8 mouse cellular contexts compared by ENCODE assay signal in the genomic region with DNA sequence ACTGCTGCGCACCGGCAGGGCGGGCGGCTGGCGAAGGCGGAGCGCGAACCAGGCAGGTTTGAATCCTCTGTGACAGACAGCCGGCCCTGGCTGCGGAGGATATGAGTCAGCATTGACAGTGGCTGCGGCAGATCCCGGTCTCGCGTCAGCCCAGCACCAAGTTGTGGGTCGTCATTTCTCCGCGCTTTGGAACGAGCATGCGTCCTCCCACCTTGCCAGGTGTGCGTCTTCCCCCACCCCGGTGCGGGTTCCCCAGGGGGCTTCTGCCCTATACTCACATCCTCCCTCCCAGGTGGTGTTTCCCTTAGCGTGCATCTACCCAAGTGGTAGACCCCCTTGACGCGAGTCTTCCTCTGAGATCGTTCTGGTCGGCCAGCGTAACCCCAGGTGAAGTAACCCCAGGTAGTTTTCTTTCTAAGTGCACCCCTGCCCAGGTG. TPM values are rescaled to one million over a fixed set of nuclear protein-coding genes. Genes with fewer than 3 reads are reported as not detected.
DNase-seq lines count a peak whose midpoint lies in the region; ATAC-seq and TF ChIP-seq lines count a peak whose summit lies in the region.
"Not testable (repeated sequence)": the region's sequence is repeated elsewhere in the genome, so short reads cannot be mapped to it uniquely, and the experiment has no call there.

No protein-coding gene starts in this region.

- peak overlapping the region; percentile 23 to 40 for H3K4me3 ChIP-seq in ES-E14 (ENCODE audit: insufficient read depth in 1 of 2, low read depth in 1 of 2, low read length in 2 of 2, poor library complexity in 1 of 2, severe bottlenecking in 1 of 2)
- H3K4me3 ChIP-seq in cerebellum, adult 2 months (replicated peaks; ENCODE audit: insufficient read depth, low read depth, low read length): peak overlapping the region; percentile 96
- peak overlapping the region; percentile 35 for H3K4me3 ChIP-seq in forebrain, embryonic 11.5 days (ENCODE audit: low read depth, low read length)
- H3K4me3 ChIP-seq in hindbrain, embryonic 10.5 days: peak overlapping the region; percentile 56
- H3K4me3 ChIP-seq in left cerebral cortex, adult 2 months: peak overlapping the region; percentile 59
- peak overlapping the region; percentile 30 for H3K4me3 ChIP-seq in lung, embryonic 16.5 days (ENCODE audit: low read length)

- TF ChIP-seq POLR2A in cerebellum, adult 2 months (IDR thresholded peaks at IDR 0.05; ENCODE audit: borderline replicate concordance, insufficient read depth, low read length): 0 out of 2 replicates have a peak, but pooled peaks have one; percentile 13

- not testable (repeated sequence) for TF ChIP-seq CTCF in cerebellum, adult 2 months (IDR thresholded peaks at IDR 0.05; ENCODE audit: borderline replicate concordance, insufficient read depth, low read depth, low read length); left cerebral cortex, adult 2 months (IDR thresholded peaks at IDR 0.05)

- H3K9me3 ChIP-seq in ES-E14 (ENCODE audit: control insufficient read depth, insufficient read depth, low read depth, low read length); forebrain, embryonic 11.5 days (ENCODE audit: control insufficient read depth, low read length); hindbrain, embryonic 10.5 days; lung, embryonic 16.5 days (ENCODE audit: control insufficient read depth, low read length): not testable (repeated sequence)

- DNase-seq in ES-E14 (ENCODE audit: low read depth, low spot score); forebrain, embryonic 11.5 days (ENCODE audit: low spot score); hindbrain, embryonic 10.5 days (ENCODE audit: low spot score): not testable (repeated sequence)
- DNase-seq in cerebellum, adult 2 months: peak; percentile 65 to 69
- peak in 1 of 2 experiments; percentile 49 for DNase-seq in left cerebral cortex, adult 2 months (ENCODE audit: extremely low spot score in 1 of 2, low spot score in 2 of 2)
- peak; percentile 63 for DNase-seq in thymus, postnatal 25 days

- H3K4me1 ChIP-seq in ES-E14 (ENCODE audit: control insufficient read depth in 2 of 2, insufficient read depth in 2 of 2, low read length in 2 of 2, poor library complexity in 1 of 2); forebrain, embryonic 11.5 days (replicated peaks; ENCODE audit: control insufficient read depth, insufficient read depth, low read length); lung, embryonic 16.5 days (replicated peaks; ENCODE audit: control insufficient read depth, insufficient read depth, low read length): not testable (repeated sequence)
- H3K4me1 ChIP-seq in cerebellum, adult 2 months (ENCODE audit: control insufficient read depth, insufficient read depth, low read length): peaks cover 28% of the 10 kb centered on the region
- peaks cover 19% of the 10 kb centered on the region for H3K4me1 ChIP-seq in hindbrain, embryonic 10.5 days (replicated peaks)

- WGBS in cerebellum, adult 2 months: 10% methylated on average over 13 of the region's 28 CpGs
- WGBS in forebrain, embryonic 11.5 days: 6% methylated on average over 20 of the region's 28 CpGs
- 11% methylated on average over 17 of the region's 28 CpGs for WGBS in hindbrain, embryonic 10.5 days
- 17% methylated on average over 11 of the region's 28 CpGs for WGBS in lung, embryonic 16.5 days

- not testable (repeated sequence) for H3K36me3 ChIP-seq in ES-E14 (ENCODE audit: control insufficient read depth, insufficient read depth, low read length, poor library complexity, severe bottlenecking); forebrain, embryonic 11.5 days (ENCODE audit: control insufficient read depth, insufficient read depth, low read length); lung, embryonic 16.5 days (ENCODE audit: control insufficient read depth, insufficient read depth, low read length)
- peaks cover 43% of the 10 kb centered on the region for H3K36me3 ChIP-seq in hindbrain, embryonic 10.5 days

- intact Hi-C loops in left cerebral cortex, adult 2 months (cut with DNase I): not testable (repeated sequence)

- peak overlapping the region; percentile 55 for H3K9ac ChIP-seq in ES-E14 (ENCODE audit: insufficient read depth, low read depth, low read length, poor library complexity, severe bottlenecking)
- H3K9ac ChIP-seq in forebrain, embryonic 11.5 days (ENCODE audit: low read length): not testable (repeated sequence)
- H3K9ac ChIP-seq in lung, embryonic 16.5 days (ENCODE audit: low read length): peak overlapping the region; percentile 35; the same call in 1 of the 2 replicates

- H3K4me2 ChIP-seq in forebrain, embryonic 11.5 days (ENCODE audit: low read depth, low read length, severe bottlenecking): peak overlapping the region; percentile 65; the same call in 1 of the 2 replicates
- H3K4me2 ChIP-seq in lung, embryonic 16.5 days (ENCODE audit: low read depth, low read length): peak overlapping the region; percentile 72

- H3K27ac ChIP-seq in ES-E14 (ENCODE audit: insufficient read depth, low read depth, low read length, poor library complexity, severe bottlenecking); forebrain, embryonic 11.5 days (ENCODE audit: low read depth, low read length); lung, embryonic 16.5 days (ENCODE audit: low read length): not testable (repeated sequence)
- H3K27ac ChIP-seq in cerebellum, adult 2 months (ENCODE audit: insufficient read depth, low read length): peak overlapping the region; percentile 96
- H3K27ac ChIP-seq in hindbrain, embryonic 10.5 days: peak overlapping the region; percentile 66
- peak overlapping the region; percentile 91 for H3K27ac ChIP-seq in left cerebral cortex, adult 2 months

- in situ Hi-C loops in ES-E14 (cut with MboI; ENCODE audit: low sequenced_read_pairs in 2 of 2, unreplicated experiment in 2 of 2): not testable (repeated sequence)

- not testable (repeated sequence) for H3K27me3 ChIP-seq in cerebellum, adult 2 months (ENCODE audit: control insufficient read depth, insufficient read depth, low read length); forebrain, embryonic 11.5 days (ENCODE audit: control insufficient read depth, insufficient read depth, low read length); lung, embryonic 16.5 days (ENCODE audit: control insufficient read depth, insufficient read depth, low read depth, low read length)
- H3K27me3 ChIP-seq in hindbrain, embryonic 10.5 days (ENCODE audit: insufficient read depth, poor library complexity, severe bottlenecking): peaks cover 11% of the 10 kb centered on the region

- peak; percentile 86 for ATAC-seq in forebrain, embryonic 11.5 days (replicated peaks; ENCODE audit: low FRiP score)
- peak; percentile 89 for ATAC-seq in lung, embryonic 16.5 days (ENCODE audit: low read depth)
- peak; percentile 53; the same call in 1 of the 2 replicates for ATAC-seq in neutrophil, adult 5-6 weeks (ENCODE audit: extremely low read depth, insufficient number of reproducible peaks, low FRiP score, poor library complexity, severe bottlenecking)

RNA-seq across cellular contexts. Expression of a gene that starts 17.4 kb away (rescaled TPM):
- total RNA-seq in ES-E14 (2012; rRNA removed): 17.3 and 28.5 TPM in 2 replicates
- 131 and 146 TPM in 2 replicates for polyA plus RNA-seq in cerebellum, adult 2 months (2012; rRNA removed)
- polyA plus RNA-seq in forebrain, embryonic 11.5 days (2014; fragmentation: Nextera tagmentation; extraction: Ambion mirVana): 51.3 and 56.3 TPM in 2 replicates
- 63.3 and 73.2 TPM in 2 replicates for polyA plus RNA-seq in hindbrain, embryonic 10.5 days (2016; fragmentation: Nextera tagmentation; extraction: Ambion mirVana)
- total RNA-seq in left cerebral cortex, adult 2 months (2021): 10 to 100 TPM; 78.1 to 81.4 TPM
- polyA plus RNA-seq in lung, embryonic 16.5 days (2015; fragmentation: Nextera tagmentation; extraction: Ambion mirVana): 48.3 and 51.2 TPM in 2 replicates
- total RNA-seq in neutrophil, adult 5-6 weeks (2017): 14.4 and 19.4 TPM in 2 replicates

RNA-seq across cellular contexts. Expression of a gene that starts 17.4 kb away (rescaled TPM):
- 32.3 and 34.9 TPM in 2 replicates for total RNA-seq in ES-E14 (2012; rRNA removed)
- polyA plus RNA-seq in cerebellum, adult 2 months (2012; rRNA removed): 40.4 and 42.4 TPM in 2 replicates
- 63.4 and 66.7 TPM in 2 replicates for polyA plus RNA-seq in forebrain, embryonic 11.5 days (2014; fragmentation: Nextera tagmentation; extraction: Ambion mirVana)
- 76.9 and 86.4 TPM in 2 replicates for polyA plus RNA-seq in hindbrain, embryonic 10.5 days (2016; fragmentation: Nextera tagmentation; extraction: Ambion mirVana)
- 10 to 100 TPM; 24.6 to 25.9 TPM for total RNA-seq in left cerebral cortex, adult 2 months (2021)
- polyA plus RNA-seq in lung, embryonic 16.5 days (2015; fragmentation: Nextera tagmentation; extraction: Ambion mirVana): 43.4 and 43.6 TPM in 2 replicates
- total RNA-seq in neutrophil, adult 5-6 weeks (2017): 19.8 and 20.5 TPM in 2 replicates

RNA-seq across cellular contexts. Expression of a gene that starts 33.6 kb away (rescaled TPM):
- 1.4 and 1.9 TPM in 2 replicates for total RNA-seq in ES-E14 (2012; rRNA removed)
- polyA plus RNA-seq in cerebellum, adult 2 months (2012; rRNA removed): 24.4 and 26.5 TPM in 2 replicates
- polyA plus RNA-seq in forebrain, embryonic 11.5 days (2014; fragmentation: Nextera tagmentation; extraction: Ambion mirVana): 1.2 and 1.7 TPM in 2 replicates
- polyA plus RNA-seq in hindbrain, embryonic 10.5 days (2016; fragmentation: Nextera tagmentation; extraction: Ambion mirVana): 2.3 and 3.5 TPM in 2 replicates
- 10 to 100 TPM; 14.8 to 29.8 TPM for total RNA-seq in left cerebral cortex, adult 2 months (2021)
- polyA plus RNA-seq in lung, embryonic 16.5 days (2015; fragmentation: Nextera tagmentation; extraction: Ambion mirVana): 1.3 and 1.6 TPM in 2 replicates
- 5.4 and 7.8 TPM in 2 replicates for total RNA-seq in neutrophil, adult 5-6 weeks (2017)

RNA-seq across cellular contexts. Expression of a gene that starts 34.3 kb away (rescaled TPM):
- 12.4 and 14.8 TPM in 2 replicates for total RNA-seq in ES-E14 (2012; rRNA removed)
- 56.2 and 57.4 TPM in 2 replicates for polyA plus RNA-seq in cerebellum, adult 2 months (2012; rRNA removed)
- polyA plus RNA-seq in forebrain, embryonic 11.5 days (2014; fragmentation: Nextera tagmentation; extraction: Ambion mirVana): 6.5 and 7.1 TPM in 2 replicates
- polyA plus RNA-seq in hindbrain, embryonic 10.5 days (2016; fragmentation: Nextera tagmentation; extraction: Ambion mirVana): 8.5 and 8.6 TPM in 2 replicates
- total RNA-seq in left cerebral cortex, adult 2 months (2021): 10 to 100 TPM; 39.0 to 40.7 TPM
- polyA plus RNA-seq in lung, embryonic 16.5 days (2015; fragmentation: Nextera tagmentation; extraction: Ambion mirVana): 10.7 and 10.8 TPM in 2 replicates
- total RNA-seq in neutrophil, adult 5-6 weeks (2017): 20.4 and 23.8 TPM in 2 replicates

RNA-seq across cellular contexts. Expression of a gene that starts 38.2 kb away (rescaled TPM):
- total RNA-seq in ES-E14 (2012; rRNA removed): 22.8 and 25.5 TPM in 2 replicates
- polyA plus RNA-seq in cerebellum, adult 2 months (2012; rRNA removed): 23.4 and 25.2 TPM in 2 replicates
- polyA plus RNA-seq in forebrain, embryonic 11.5 days (2014; fragmentation: Nextera tagmentation; extraction: Ambion mirVana): 33.3 and 35.4 TPM in 2 replicates
- 35.6 and 36.3 TPM in 2 replicates for polyA plus RNA-seq in hindbrain, embryonic 10.5 days (2016; fragmentation: Nextera tagmentation; extraction: Ambion mirVana)
- total RNA-seq in left cerebral cortex, adult 2 months (2021): 10 to 100 TPM; 20.2 to 20.8 TPM
- 28.9 and 30.9 TPM in 2 replicates for polyA plus RNA-seq in lung, embryonic 16.5 days (2015; fragmentation: Nextera tagmentation; extraction: Ambion mirVana)
- total RNA-seq in neutrophil, adult 5-6 weeks (2017): 6.8 TPM in 2 replicates

Comparison
In these comparisons a context has a peak if more than half of its experiments do, and no peak if none do; other contexts are left out.
1. H3K4me3 ChIP-seq: peak in every context shown above with its lines; median percentile 96 in cerebellum, adult 2 months; 59 in left cerebral cortex, adult 2 months; 56 in hindbrain, embryonic 10.5 days; 35 in forebrain, embryonic 11.5 days; 32 in ES-E14; 30 in lung, embryonic 16.5 days.